Mouse (Mus musculus): ENCODE measurements around the gene Txndc11. TPM values are rescaled to one million over a fixed set of nuclear protein-coding genes. Genes with fewer than 3 reads are reported as not detected.

The Txndc11 gene
- polyA plus RNA-seq, 1 experiment from 2014 or later = 27.4 TPM

DNA sequence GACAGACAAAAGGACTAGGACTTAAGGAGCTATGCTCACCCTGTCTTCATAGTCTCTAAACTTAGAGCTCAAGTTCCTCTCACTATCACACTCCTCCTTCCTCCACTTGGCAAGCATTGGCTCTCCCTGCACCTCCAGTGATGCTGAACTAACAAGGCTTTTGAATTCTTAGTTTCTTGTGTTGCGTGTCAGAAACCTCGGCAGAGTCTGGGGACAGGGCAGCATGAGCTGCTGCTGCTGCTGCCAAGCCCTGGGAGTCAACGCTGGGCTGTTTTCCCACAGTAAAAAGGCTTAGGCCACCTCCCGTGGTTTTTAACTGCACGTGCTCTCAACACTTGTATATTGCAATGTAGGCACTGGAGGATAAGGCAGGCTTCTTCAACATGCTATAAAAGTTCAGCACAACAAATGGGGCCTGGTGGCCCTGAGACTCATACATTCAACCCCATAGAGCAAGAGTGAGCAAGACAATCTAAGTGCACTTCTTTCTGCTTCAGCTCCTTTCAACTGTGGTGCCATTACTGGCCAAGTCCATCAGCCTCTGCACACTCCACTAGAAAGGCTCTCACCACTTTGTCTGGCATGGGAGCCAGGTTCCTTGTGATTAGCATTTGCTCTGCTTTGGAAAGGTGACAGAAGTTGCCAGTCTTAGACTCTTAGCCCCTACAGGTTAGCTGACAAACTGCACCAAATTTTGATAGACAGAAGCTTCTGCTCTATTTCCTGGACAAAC lies 47.4 kb downstream of the Txndc11 start:
- H3K36me3 ChIP-seq (ENCODE audit: control insufficient read depth, insufficient read depth, low read length) = peaks cover 29% of the 10 kb centered on the region
- no peak overlapping the region for H3K4me3 ChIP-seq (ENCODE audit: low read length)
- H3K4me1 ChIP-seq (ENCODE audit: control insufficient read depth, insufficient read depth, low read depth, low read length) = no peaks in the 10 kb centered on the region; the same call in 1 of the 2 replicates
- H3K27me3 ChIP-seq (replicated peaks; ENCODE audit: control insufficient read depth, insufficient read depth, low read length) = no peaks in the 10 kb centered on the region
- H3K27ac ChIP-seq (ENCODE audit: low read depth, low read length) = peak overlapping the region; percentile 71
- no peak overlapping the region for H3K4me2 ChIP-seq (ENCODE audit: low read length)
- ATAC-seq = peak; percentile 90
- no peak overlapping the region for H3K9ac ChIP-seq (ENCODE audit: low read depth, low read length)
- no peaks in the 10 kb centered on the region for H3K9me3 ChIP-seq (ENCODE audit: control insufficient read depth, low read length)
- 42% methylated on average over 5 of the region's 5 CpGs for WGBS

DNA sequence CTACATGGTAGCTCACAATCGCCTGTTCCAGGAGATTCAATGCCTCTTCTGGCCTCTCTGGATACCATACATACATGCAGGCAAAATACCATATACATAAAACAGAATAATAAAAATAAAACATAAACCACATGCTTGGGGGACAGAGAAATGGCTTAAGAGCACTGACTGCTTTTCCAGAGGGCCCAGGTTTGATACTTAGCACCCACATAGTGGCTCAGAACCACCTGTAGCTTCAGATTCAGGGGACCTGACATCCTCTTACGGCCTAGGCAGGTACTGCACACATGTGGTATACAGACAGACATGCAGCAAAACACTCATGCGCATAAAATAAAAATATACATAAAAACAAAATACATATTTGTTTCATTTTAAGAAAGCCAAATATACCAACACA lies 48.2 kb downstream of the Txndc11 start:
- WGBS = 92% methylated on average over 3 of the region's 3 CpGs
- ATAC-seq = no peak
- Histone ChIP-seq H3K9ac (ENCODE audit: low read depth, low read length) (no peak overlapping the region), H3K4me2 (ENCODE audit: low read length) (no peak overlapping the region), H3K9me3 (ENCODE audit: control insufficient read depth, low read length) (no peaks in the 10 kb centered on the region), H3K4me3 (ENCODE audit: low read length) (no peak overlapping the region), H3K27ac (ENCODE audit: low read depth, low read length) (no peak overlapping the region; the same call in 1 of the 2 replicates), H3K36me3 (ENCODE audit: control insufficient read depth, insufficient read depth, low read length) (peaks cover 29% of the 10 kb centered on the region), H3K27me3 (replicated peaks; ENCODE audit: control insufficient read depth, insufficient read depth, low read length) (no peaks in the 10 kb centered on the region), H3K4me1 (ENCODE audit: control insufficient read depth, insufficient read depth, low read depth, low read length) (no peaks in the 10 kb centered on the region; the same call in 1 of the 2 replicates)

DNA sequence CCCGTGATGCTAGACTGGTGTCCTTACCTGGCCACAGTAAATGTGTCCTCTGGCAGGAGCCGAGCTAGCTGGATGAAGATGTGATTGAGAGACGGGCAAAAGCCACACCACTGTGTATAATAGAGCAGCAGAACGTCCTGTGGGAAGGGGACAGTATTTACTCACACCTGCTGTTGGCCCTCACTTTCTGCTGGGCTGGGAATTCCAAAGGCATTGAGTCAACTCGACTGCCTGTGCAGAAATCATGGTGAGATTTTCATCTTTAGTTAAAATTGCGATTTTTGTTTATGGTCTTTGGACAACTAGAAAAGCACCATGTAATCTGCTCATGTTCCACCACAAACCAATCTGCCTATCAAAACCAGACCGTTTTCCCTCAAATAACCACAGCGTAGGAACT lies 50.3 kb downstream of the Txndc11 start:
- H3K4me1 ChIP-seq (ENCODE audit: control insufficient read depth, insufficient read depth, low read depth, low read length) = no peaks in the 10 kb centered on the region; the same call in 1 of the 2 replicates
- no peak overlapping the region for H3K27ac ChIP-seq (ENCODE audit: low read depth, low read length)
- WGBS = 93% methylated on average over 8 of the region's 8 CpGs
- H3K27me3 ChIP-seq (replicated peaks; ENCODE audit: control insufficient read depth, insufficient read depth, low read length) = no peaks in the 10 kb centered on the region
- no peak overlapping the region for H3K9ac ChIP-seq (ENCODE audit: low read depth, low read length)
- no peak overlapping the region for H3K4me2 ChIP-seq (ENCODE audit: low read length)
- peaks cover 35% of the 10 kb centered on the region for H3K36me3 ChIP-seq (ENCODE audit: control insufficient read depth, insufficient read depth, low read length)
- no peak for ATAC-seq
- no peak overlapping the region for H3K4me3 ChIP-seq (ENCODE audit: low read length)
- H3K9me3 ChIP-seq (ENCODE audit: control insufficient read depth, low read length) = no peaks in the 10 kb centered on the region

DNA sequence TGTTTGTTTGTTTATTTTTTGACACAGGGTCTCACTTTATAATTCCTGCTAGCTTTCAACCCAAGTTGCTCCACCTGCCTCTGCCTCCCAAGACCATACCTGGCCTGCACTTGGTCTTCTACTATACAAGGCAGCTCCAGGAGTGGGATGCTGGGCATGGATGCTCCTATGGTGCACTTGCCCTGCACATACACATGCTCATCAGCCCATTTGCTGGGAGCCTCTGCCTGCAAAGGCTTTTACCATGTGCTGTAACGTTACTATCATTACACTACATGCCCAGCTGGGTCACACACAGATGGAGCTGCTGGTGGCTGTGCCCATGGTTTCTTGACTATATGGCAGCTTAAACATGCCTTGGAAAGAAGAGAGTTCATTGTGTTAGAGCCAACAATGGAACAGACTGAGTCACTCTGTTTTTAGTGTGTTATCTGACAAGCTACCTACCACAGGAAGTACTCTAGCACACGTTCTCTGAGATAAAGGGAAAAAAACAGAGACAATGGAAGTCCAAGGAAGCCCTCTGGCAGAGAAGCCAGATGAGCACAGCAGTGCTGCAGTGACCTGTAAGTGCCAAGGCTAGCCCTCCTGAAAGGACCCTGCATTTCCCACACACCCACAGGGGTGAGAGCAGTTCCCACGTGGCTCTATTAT lies 56.1 kb downstream of the Txndc11 start:
- no peak overlapping the region for H3K4me3 ChIP-seq (ENCODE audit: low read length)
- H3K4me1 ChIP-seq (ENCODE audit: control insufficient read depth, insufficient read depth, low read depth, low read length) = peaks cover 10% of the 10 kb centered on the region
- WGBS = 74% methylated on average over 3 of the region's 3 CpGs
- H3K27me3 ChIP-seq (replicated peaks; ENCODE audit: control insufficient read depth, insufficient read depth, low read length) = no peaks in the 10 kb centered on the region
- H3K4me2 ChIP-seq (ENCODE audit: low read length) = no peak overlapping the region
- ATAC-seq = no peak
- no peaks in the 10 kb centered on the region for H3K9me3 ChIP-seq (ENCODE audit: control insufficient read depth, low read length)
- H3K27ac ChIP-seq (ENCODE audit: low read depth, low read length) = no peak overlapping the region
- H3K9ac ChIP-seq (ENCODE audit: low read depth, low read length) = no peak overlapping the region
- H3K36me3 ChIP-seq (ENCODE audit: control insufficient read depth, insufficient read depth, low read length) = peaks cover 25% of the 10 kb centered on the region

DNA sequence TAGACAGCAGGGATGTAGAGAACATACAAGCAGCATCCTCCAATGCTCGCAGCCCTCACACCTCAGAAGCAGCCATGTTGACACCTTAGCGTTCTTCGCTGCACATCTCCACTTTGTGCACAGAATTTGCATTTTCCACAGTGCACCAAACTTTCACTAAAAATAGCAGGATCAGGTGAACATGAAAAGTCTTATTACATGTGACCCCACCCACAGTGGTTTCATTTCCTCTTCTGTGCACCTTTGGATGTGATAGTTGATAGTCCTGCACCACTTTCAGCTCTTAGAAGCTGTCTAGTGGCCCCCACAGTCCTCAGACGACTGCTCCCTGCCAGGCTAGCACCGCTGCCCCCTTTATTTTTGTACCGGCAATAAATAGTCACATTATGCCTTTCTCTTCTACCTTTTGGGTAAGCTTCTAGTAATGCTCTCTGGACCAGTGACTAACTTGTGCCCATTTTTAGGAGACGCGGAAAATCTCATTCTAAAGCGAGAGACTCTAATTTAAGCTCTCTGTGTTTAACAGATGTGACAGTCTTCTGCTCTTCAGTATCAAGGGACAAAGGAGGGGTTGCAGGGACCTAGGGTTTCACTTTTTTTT lies 56.7 kb downstream of the Txndc11 start:
- Histone ChIP-seq H3K4me3 (ENCODE audit: low read length) (no peak overlapping the region), H3K27ac (ENCODE audit: low read depth, low read length) (no peak overlapping the region), H3K36me3 (ENCODE audit: control insufficient read depth, insufficient read depth, low read length) (peaks cover 19% of the 10 kb centered on the region), H3K9me3 (ENCODE audit: control insufficient read depth, low read length) (no peaks in the 10 kb centered on the region), H3K4me1 (ENCODE audit: control insufficient read depth, insufficient read depth, low read depth, low read length) (peaks cover 14% of the 10 kb centered on the region), H3K27me3 (replicated peaks; ENCODE audit: control insufficient read depth, insufficient read depth, low read length) (no peaks in the 10 kb centered on the region), H3K4me2 (ENCODE audit: low read length) (no peak overlapping the region), H3K9ac (ENCODE audit: low read depth, low read length) (no peak overlapping the region)
- ATAC-seq = no peak
- 85% methylated on average over 9 of the region's 9 CpGs for WGBS

DNA sequence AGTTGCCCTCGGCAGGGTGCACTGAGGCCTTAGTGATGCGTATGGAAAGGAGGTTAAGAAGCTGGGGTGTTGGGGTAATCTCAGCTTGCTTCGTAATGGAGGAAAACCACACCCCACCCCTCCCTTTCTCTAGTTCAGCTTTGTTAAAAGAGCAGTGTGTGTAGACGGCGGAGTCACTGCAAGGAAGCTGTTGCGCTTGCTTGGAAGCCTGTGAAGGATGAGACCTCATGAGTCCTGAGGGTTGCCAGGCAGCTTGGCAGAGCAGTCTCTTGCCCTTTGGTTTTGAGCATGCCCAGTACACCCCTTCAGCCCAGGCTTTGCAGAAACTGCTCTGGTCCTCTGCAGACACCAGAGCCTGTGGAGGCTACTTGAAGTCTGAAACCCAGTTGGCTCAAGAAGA lies 61.4 kb downstream of the Txndc11 start:
- Histone ChIP-seq H3K4me2 (ENCODE audit: low read length) (no peak overlapping the region), H3K4me1 (ENCODE audit: control insufficient read depth, insufficient read depth, low read depth, low read length) (peaks cover 57% of the 10 kb centered on the region), H3K4me3 (ENCODE audit: low read length) (no peak overlapping the region), H3K27ac (ENCODE audit: low read depth, low read length) (peak overlapping the region; percentile 0; the same call in 1 of the 2 replicates), H3K36me3 (ENCODE audit: control insufficient read depth, insufficient read depth, low read length) (peaks cover 14% of the 10 kb centered on the region), H3K9ac (ENCODE audit: low read depth, low read length) (no peak overlapping the region), H3K27me3 (replicated peaks; ENCODE audit: control insufficient read depth, insufficient read depth, low read length) (no peaks in the 10 kb centered on the region), H3K9me3 (ENCODE audit: control insufficient read depth, low read length) (no peaks in the 10 kb centered on the region)
- no peak; the same call in 1 of the 2 replicates for ATAC-seq
- WGBS = 56% methylated on average over 6 of the region's 6 CpGs

DNA sequence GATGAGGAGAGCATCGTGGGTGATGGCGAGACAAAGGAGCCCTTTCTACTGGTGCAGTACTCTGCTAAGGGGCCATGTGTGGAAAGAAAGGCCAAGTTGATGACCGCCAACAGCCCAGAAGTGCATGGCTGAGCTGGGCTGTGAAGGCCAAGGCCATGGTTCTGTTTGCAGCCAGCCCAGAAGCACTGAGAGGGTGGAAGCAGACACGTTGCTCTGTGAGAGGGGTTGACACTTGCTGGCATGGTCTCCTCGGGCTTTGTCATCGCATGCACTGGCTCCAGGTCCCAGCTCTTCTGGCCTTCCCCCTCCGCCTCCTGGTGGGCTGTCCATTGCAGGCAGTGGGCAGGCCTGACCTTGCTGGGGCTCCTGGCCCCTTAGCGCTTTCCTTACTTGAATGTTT lies 62.0 kb downstream of the Txndc11 start:
- no peak overlapping the region for H3K4me3 ChIP-seq (ENCODE audit: low read length)
- H3K36me3 ChIP-seq (ENCODE audit: control insufficient read depth, insufficient read depth, low read length) = peaks cover 14% of the 10 kb centered on the region
- no peak overlapping the region for H3K9ac ChIP-seq (ENCODE audit: low read depth, low read length)
- peak; percentile 9; the same call in 1 of the 2 replicates for ATAC-seq
- peaks cover 63% of the 10 kb centered on the region for H3K4me1 ChIP-seq (ENCODE audit: control insufficient read depth, insufficient read depth, low read depth, low read length)
- no peaks in the 10 kb centered on the region for H3K27me3 ChIP-seq (replicated peaks; ENCODE audit: control insufficient read depth, insufficient read depth, low read length)
- H3K9me3 ChIP-seq (ENCODE audit: control insufficient read depth, low read length) = no peaks in the 10 kb centered on the region
- H3K4me2 ChIP-seq (ENCODE audit: low read length) = no peak overlapping the region
- H3K27ac ChIP-seq (ENCODE audit: low read depth, low read length) = peak overlapping the region; percentile 13; the same call in 1 of the 2 replicates
- 76% methylated on average over 8 of the region's 8 CpGs for WGBS

DNA sequence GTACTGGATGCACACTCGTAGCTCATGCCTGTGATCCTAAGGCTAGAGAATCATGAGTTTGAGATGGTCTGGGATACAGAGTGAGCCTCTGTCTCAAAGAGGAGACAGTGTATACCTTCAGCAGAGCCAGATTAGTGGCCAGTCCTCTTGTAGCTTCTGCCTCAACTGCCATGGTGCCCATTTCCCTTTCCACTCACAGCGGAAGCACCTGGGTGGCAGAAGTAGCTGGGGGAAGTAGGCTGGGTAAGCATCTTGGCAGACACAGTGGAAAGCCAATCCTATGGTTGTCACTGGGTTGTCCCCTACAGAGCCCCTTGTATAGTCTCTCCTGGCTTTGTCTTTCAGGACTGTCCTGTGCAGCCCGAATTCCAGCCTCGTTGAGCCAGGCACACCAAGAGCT lies 62.6 kb downstream of the Txndc11 start:
- H3K27ac ChIP-seq (ENCODE audit: low read depth, low read length) = peak overlapping the region; percentile 13; the same call in 1 of the 2 replicates
- H3K4me3 ChIP-seq (ENCODE audit: low read length) = no peak overlapping the region
- peaks cover 65% of the 10 kb centered on the region for H3K4me1 ChIP-seq (ENCODE audit: control insufficient read depth, insufficient read depth, low read depth, low read length)
- no peaks in the 10 kb centered on the region for H3K9me3 ChIP-seq (ENCODE audit: control insufficient read depth, low read length)
- H3K4me2 ChIP-seq (ENCODE audit: low read length) = no peak overlapping the region
- 95% methylated on average over 4 of the region's 4 CpGs for WGBS
- H3K36me3 ChIP-seq (ENCODE audit: control insufficient read depth, insufficient read depth, low read length) = peaks cover 14% of the 10 kb centered on the region
- no peak for ATAC-seq
- no peak overlapping the region for H3K9ac ChIP-seq (ENCODE audit: low read depth, low read length)
- no peaks in the 10 kb centered on the region for H3K27me3 ChIP-seq (replicated peaks; ENCODE audit: control insufficient read depth, insufficient read depth, low read length)

DNA sequence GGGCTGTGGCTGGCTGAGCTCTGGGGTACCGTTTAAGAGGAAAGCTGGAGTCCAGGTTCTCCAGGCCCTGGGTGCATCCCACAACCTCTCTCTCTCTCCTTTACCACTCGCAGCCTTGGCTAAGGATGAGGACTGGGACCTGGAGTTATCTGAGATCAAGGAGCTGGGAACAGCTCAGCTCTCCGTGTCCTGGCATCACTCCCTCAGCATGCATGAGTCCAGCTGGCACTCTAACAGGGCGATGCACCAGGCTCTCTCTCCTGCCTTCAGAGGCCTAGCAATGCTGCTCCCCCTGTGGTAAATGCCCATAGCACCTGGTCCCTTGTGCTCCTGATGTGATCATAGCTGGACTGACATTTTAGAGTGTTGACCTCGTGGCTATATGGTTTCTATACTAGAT lies 63.3 kb downstream of the Txndc11 start:
- WGBS = 72% methylated on average over 5 of the region's 5 CpGs
- Histone ChIP-seq H3K36me3 (ENCODE audit: control insufficient read depth, insufficient read depth, low read length) (peaks cover 14% of the 10 kb centered on the region), H3K9me3 (ENCODE audit: control insufficient read depth, low read length) (no peaks in the 10 kb centered on the region)

More for the DNA sequence above, 63.3 kb downstream of the Txndc11 start:
- Histone ChIP-seq H3K9ac (ENCODE audit: low read depth, low read length) (no peak overlapping the region), H3K27me3 (replicated peaks; ENCODE audit: control insufficient read depth, insufficient read depth, low read length) (no peaks in the 10 kb centered on the region), H3K27ac (ENCODE audit: low read depth, low read length) (peak overlapping the region; percentile 26; the same call in 1 of the 2 replicates), H3K4me3 (ENCODE audit: low read length) (no peak overlapping the region), H3K4me2 (ENCODE audit: low read length) (no peak overlapping the region), H3K4me1 (ENCODE audit: control insufficient read depth, insufficient read depth, low read depth, low read length) (peaks cover 65% of the 10 kb centered on the region)
- ATAC-seq = no peak

All from hindbrain, embryonic 16.5 days (tissue).